Mouse (Mus musculus) megakaryocyte, embryonic 14.5 days (primary cell): ENCODE results near the gene Psmb11.

ENCODE experiments used
- FLI1 ChIP-seq: IDR thresholded peaks from 2 replicates; pipeline ENCODE4 v1.6.1; 2012; ENCODE audit warnings: low read length, inconsistent platforms, mixed read lengths
- GATA1 ChIP-seq: IDR thresholded peaks from 3 replicates; pipeline ENCODE4 v1.6.1; 2012; ENCODE audit warnings: mixed read lengths, low read length, inconsistent platforms, borderline replicate concordance

- no peak for TF ChIP-seq FLI1
- no peak for TF ChIP-seq GATA1
These were observed 6.9 kb downstream of the Psmb11 start for GRCm38 (mm10) chr14:54628103-54628502.
